Mouse (Mus musculus): ENCODE measurements around the gene Alg2.

The Alg2 gene

GRCm38 (mm10) chr4:47449586-47450522, 24.3 kb downstream of the Alg2 start:
- no peak for DNase-seq (ENCODE audit: low spot score)

- DNase-seq (ENCODE audit: low spot score): no peak
Observed at GRCm38 (mm10) chr4:47449116-47449515, 25.0 kb downstream of the Alg2 start.

GRCm38 (mm10) chr4:47448526-47448925, 25.6 kb downstream of the Alg2 start:
- DNase-seq (ENCODE audit: low spot score): no peak

- no peak for DNase-seq (ENCODE audit: low spot score)
Observed at GRCm38 (mm10) chr4:47440951-47441350, 33.2 kb downstream of the Alg2 start.

GRCm38 (mm10) chr4:47438956-47439355, 35.2 kb downstream of the Alg2 start:
- no peak for DNase-seq (ENCODE audit: low spot score)

- DNase-seq (ENCODE audit: low spot score): peak; percentile 74
Observed at GRCm38 (mm10) chr4:47437365-47438340, 36.5 kb downstream of the Alg2 start.

- no peak for DNase-seq (ENCODE audit: low spot score)
Observed at GRCm38 (mm10) chr4:47435566-47436360, 38.4 kb downstream of the Alg2 start.

GRCm38 (mm10) chr4:47435131-47435530, 39.0 kb downstream of the Alg2 start:
- no peak for DNase-seq (ENCODE audit: low spot score)

- DNase-seq (ENCODE audit: low spot score): no peak
Observed at GRCm38 (mm10) chr4:47432766-47433165, 41.4 kb downstream of the Alg2 start.

- DNase-seq (ENCODE audit: low spot score): no peak
Observed at GRCm38 (mm10) chr4:47431081-47431480, 43.1 kb downstream of the Alg2 start.

GRCm38 (mm10) chr4:47430557-47430956, 43.6 kb downstream of the Alg2 start:
- DNase-seq (ENCODE audit: low spot score): no peak

- DNase-seq (ENCODE audit: low spot score): no peak
Observed at GRCm38 (mm10) chr4:47427606-47428005, 46.5 kb downstream of the Alg2 start.

GRCm38 (mm10) chr4:47425247-47425830, 48.8 kb downstream of the Alg2 start:
- no peak for DNase-seq (ENCODE audit: low spot score)

GRCm38 (mm10) chr4:47424376-47424775, 49.8 kb downstream of the Alg2 start:
- DNase-seq (ENCODE audit: low spot score): no peak

GRCm38 (mm10) chr4:47422946-47423345, 51.2 kb downstream of the Alg2 start:
- no peak for DNase-seq (ENCODE audit: low spot score)

GRCm38 (mm10) chr4:47422194-47422593, 51.9 kb downstream of the Alg2 start:
- DNase-seq (ENCODE audit: low spot score): no peak

GRCm38 (mm10) chr4:47420191-47420590, 53.9 kb downstream of the Alg2 start:
- no peak for DNase-seq (ENCODE audit: low spot score)

GRCm38 (mm10) chr4:47419268-47419973, 54.7 kb downstream of the Alg2 start:
- DNase-seq (ENCODE audit: low spot score): no peak

- no peak for DNase-seq (ENCODE audit: low spot score)
Observed at GRCm38 (mm10) chr4:47417871-47418270, 56.3 kb downstream of the Alg2 start.

Data from testis, postnatal 14 days (tissue).